Mouse (Mus musculus): ENCODE results near the gene Slc35a1. TPM values are rescaled to one million over a fixed set of nuclear protein-coding genes. Genes with fewer than 3 reads are reported as not detected.

The Slc35a1 gene
- total and polyA plus RNA-seq, 3 experiments, result 18.2 to 26.2 (median 19.7) TPM

DNA sequence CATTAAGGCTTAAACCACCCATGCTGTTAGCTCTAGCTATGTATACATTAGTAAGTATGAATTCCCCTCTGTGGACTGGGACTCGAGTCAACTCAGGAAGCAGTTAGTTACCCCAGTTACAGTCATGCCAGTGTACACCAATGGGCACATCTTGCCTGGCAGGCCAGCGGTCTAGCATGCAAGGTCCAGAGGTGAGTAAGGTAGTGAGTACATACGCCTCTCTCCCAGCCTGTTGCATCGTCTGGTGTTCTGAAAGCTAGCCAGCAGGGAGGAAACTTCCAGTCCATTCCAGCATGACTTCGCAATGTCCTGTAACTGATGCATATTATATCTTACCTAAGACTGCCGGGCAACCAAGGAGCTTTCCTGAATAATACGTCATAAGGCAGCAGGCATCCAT, 34.1 kb downstream of the Slc35a1 start:
- in situ Hi-C loops (cut with MboI; ENCODE audit: low pct_ligation_motif_present, low pct_unique_long_range_greater_than_20kb, low sequenced_read_pairs) (no loop called here), dilution Hi-C loops (cut with MboI; ENCODE audit: extremely low pct_ligation_motif_present, extremely low pct_unique_long_range_greater_than_20kb, low sequenced_read_pairs) (no loop called here)
- H3K4me1 ChIP-seq (ENCODE audit: control insufficient read depth in 1 of 2, insufficient read depth in 2 of 2), result peaks cover 3 to 18% of the 10 kb centered on the region in 2 experiments
- H3K79me2 ChIP-seq (replicated peaks; ENCODE audit: control insufficient read depth, extremely low read depth, insufficient read depth, poor library complexity, severe bottlenecking), result no peaks in the 10 kb centered on the region
- TF ChIP-seq IRF4 (IDR thresholded peaks at IDR 0.05; ENCODE audit: low read depth, low read length) (peak; percentile 17; the same call in 1 of the 2 replicates), BHLHE40 (IDR thresholded peaks at IDR 0.05; ENCODE audit: low read depth, low read length) (no peak)
- H3K9ac ChIP-seq (ENCODE audit: insufficient read depth, low read depth), result no peak overlapping the region
- peaks cover 56 to 74% of the 10 kb centered on the region in 2 experiments for H3K36me3 ChIP-seq (replicated peaks in 1 of 2; ENCODE audit: control insufficient read depth in 1 of 2, insufficient read depth in 1 of 2, low read length in 1 of 2)
- peak overlapping the region in 1 of 3 experiments; percentile 18 for H3K4me3 ChIP-seq (replicated peaks in 1 of 3; ENCODE audit: low read depth in 2 of 3, low read length in 2 of 3, poor library complexity in 1 of 3)
- peak overlapping the region; percentile 24; the same call in 1 of the 2 replicates for H3K27ac ChIP-seq (ENCODE audit: insufficient read depth, low read depth)
- no peaks in the 10 kb centered on the region for H3K27me3 ChIP-seq (replicated peaks)
- H3K4me2 ChIP-seq (ENCODE audit: insufficient read depth, low read depth, poor library complexity, severe bottlenecking), result no peak overlapping the region
- no peaks in the 10 kb centered on the region for H3K9me3 ChIP-seq (replicated peaks; ENCODE audit: low read length)
- DNase-seq (ENCODE audit: extremely low read depth), result peak; percentile 14

DNA sequence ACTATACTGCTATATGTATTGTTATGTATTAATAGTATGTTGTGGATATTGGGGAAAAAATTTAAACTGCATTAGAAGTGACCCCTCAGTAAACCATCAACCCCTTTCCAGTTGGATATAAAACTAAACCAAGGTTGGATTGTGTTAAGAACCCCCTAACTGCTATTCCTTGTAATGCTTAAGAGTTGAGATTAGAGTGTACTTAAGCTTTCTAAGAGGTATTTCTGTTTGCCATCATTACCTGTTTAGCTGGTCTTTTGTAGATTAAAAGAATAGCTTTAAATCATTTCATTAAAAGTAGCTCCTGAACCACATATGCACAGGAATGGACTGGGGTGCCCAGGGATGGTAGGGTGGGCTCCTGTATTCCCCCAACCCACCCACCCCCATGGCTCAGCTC, 42.5 kb downstream of the Slc35a1 start:
- no peak overlapping the region for H3K9ac ChIP-seq (ENCODE audit: insufficient read depth, low read depth)
- DNase-seq (ENCODE audit: extremely low read depth), result no peak
- H3K79me2 ChIP-seq (replicated peaks; ENCODE audit: control insufficient read depth, extremely low read depth, insufficient read depth, poor library complexity, severe bottlenecking), result no peaks in the 10 kb centered on the region
- no peak overlapping the region for H3K4me3 ChIP-seq (replicated peaks in 1 of 3; ENCODE audit: low read depth in 2 of 3, low read length in 2 of 3, poor library complexity in 1 of 3)
- H3K27ac ChIP-seq (ENCODE audit: insufficient read depth, low read depth), result no peak overlapping the region
- dilution Hi-C loops (cut with MboI; ENCODE audit: extremely low pct_ligation_motif_present, extremely low pct_unique_long_range_greater_than_20kb, low sequenced_read_pairs), result no loop called here
- H3K4me2 ChIP-seq (ENCODE audit: insufficient read depth, low read depth, poor library complexity, severe bottlenecking), result no peak overlapping the region
- H3K27me3 ChIP-seq (replicated peaks), result no peaks in the 10 kb centered on the region
- H3K4me1 ChIP-seq (ENCODE audit: control insufficient read depth in 1 of 2, insufficient read depth in 2 of 2), result no peaks in the 10 kb centered on the region
- no peak for TF ChIP-seq E2F4 (IDR thresholded peaks at IDR 0.05; ENCODE audit: insufficient replicate concordance, low read depth, low read length)
- no peak for TF ChIP-seq POLR2AphosphoS2 (IDR thresholded peaks at IDR 0.05; ENCODE audit: low read depth, low read length)
- no peaks in the 10 kb centered on the region for H3K9me3 ChIP-seq (replicated peaks; ENCODE audit: low read length)
- peaks cover 52 to 81% of the 10 kb centered on the region in 2 experiments for H3K36me3 ChIP-seq (replicated peaks in 1 of 2; ENCODE audit: control insufficient read depth in 1 of 2, insufficient read depth in 1 of 2, low read length in 1 of 2)
- in situ Hi-C loops (cut with MboI; ENCODE audit: low pct_ligation_motif_present, low pct_unique_long_range_greater_than_20kb, low sequenced_read_pairs), result no loop called here

DNA sequence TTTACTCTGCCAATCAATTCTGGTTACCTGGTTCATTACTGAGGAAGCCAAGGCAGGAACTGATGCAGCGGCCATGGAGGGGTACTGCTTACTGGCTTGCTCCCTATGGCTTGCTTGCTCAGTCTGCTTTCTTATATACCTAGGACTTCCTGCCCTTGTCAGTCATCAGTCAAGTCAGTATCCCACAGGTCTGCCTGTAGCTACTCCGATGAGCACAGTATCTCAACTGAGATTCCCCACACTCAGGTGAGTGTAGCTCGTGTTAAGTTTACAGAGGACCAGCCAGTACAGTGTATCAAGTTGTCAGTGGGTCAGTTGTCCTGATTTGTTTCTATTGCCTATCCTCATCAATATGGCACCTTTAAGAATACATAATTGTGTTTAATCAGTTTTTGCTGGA, 46.5 kb downstream of the Slc35a1 start:
- TF ChIP-seq POLR2AphosphoS2 (IDR thresholded peaks at IDR 0.05; ENCODE audit: low read depth, low read length), result no peak
- TF ChIP-seq JUN (IDR thresholded peaks at IDR 0.05; ENCODE audit: insufficient read depth, low read depth, low read length), result no peak
- no peak for TF ChIP-seq NELFE (IDR thresholded peaks at IDR 0.05; ENCODE audit: low read depth, low read length)
- TF ChIP-seq ETS1 (conservative IDR thresholded peaks at IDR 0.05; ENCODE audit: low read depth, low read length), result no peak
- TF ChIP-seq POLR2A (IDR thresholded peaks at IDR 0.05; ENCODE audit: low read depth, low read length), result no peak
- TF ChIP-seq MYC (IDR thresholded peaks at IDR 0.05; ENCODE audit: low read depth, low read length), result no peak
- no peak for TF ChIP-seq ZMIZ1 (IDR thresholded peaks at IDR 0.05; ENCODE audit: low read depth, low read length)
- no peak for TF ChIP-seq USF2 (conservative IDR thresholded peaks at IDR 0.05; ENCODE audit: low read depth, low read length)
- TF ChIP-seq NRF1 (IDR thresholded peaks at IDR 0.05; ENCODE audit: low read depth, low read length), result no peak
- no peak for TF ChIP-seq ZNF384 (IDR thresholded peaks at IDR 0.05; ENCODE audit: low read depth, low read length)
- TF ChIP-seq USF1 (IDR thresholded peaks at IDR 0.05; ENCODE audit: low read depth, low read length), result no peak
- no peaks in the 10 kb centered on the region for H3K27me3 ChIP-seq (replicated peaks)
- H3K4me3 ChIP-seq (replicated peaks in 1 of 3; ENCODE audit: low read depth in 2 of 3, low read length in 2 of 3, poor library complexity in 1 of 3), result no peak overlapping the region
- H3K79me2 ChIP-seq (replicated peaks; ENCODE audit: control insufficient read depth, extremely low read depth, insufficient read depth, poor library complexity, severe bottlenecking), result no peaks in the 10 kb centered on the region
- in situ Hi-C loops (cut with MboI; ENCODE audit: low pct_ligation_motif_present, low pct_unique_long_range_greater_than_20kb, low sequenced_read_pairs), result no loop called here
- H3K9ac ChIP-seq (ENCODE audit: insufficient read depth, low read depth), result no peak overlapping the region
- no peak overlapping the region for H3K4me2 ChIP-seq (ENCODE audit: insufficient read depth, low read depth, poor library complexity, severe bottlenecking)
- no peak for DNase-seq (ENCODE audit: extremely low read depth)
- no peak overlapping the region for H3K27ac ChIP-seq (ENCODE audit: insufficient read depth, low read depth)
- H3K36me3 ChIP-seq (replicated peaks in 1 of 2; ENCODE audit: control insufficient read depth in 1 of 2, insufficient read depth in 1 of 2, low read length in 1 of 2), result peaks cover 35 to 79% of the 10 kb centered on the region in 2 experiments
- no peaks in the 10 kb centered on the region for H3K4me1 ChIP-seq (ENCODE audit: control insufficient read depth in 1 of 2, insufficient read depth in 2 of 2)
- no peaks in the 10 kb centered on the region for H3K9me3 ChIP-seq (replicated peaks; ENCODE audit: low read length)
- dilution Hi-C loops (cut with MboI; ENCODE audit: extremely low pct_ligation_motif_present, extremely low pct_unique_long_range_greater_than_20kb, low sequenced_read_pairs), result no loop called here
